Mouse (Mus musculus) layer of hippocampus, adult 8-10 months (tissue): ENCODE data around the gene 3110040N11Rik. TPM values are rescaled to one million over a fixed set of nuclear protein-coding genes. Genes with fewer than 3 reads are reported as not detected.

Experiments used
- DNase-seq, 2 experiments: peaks; one replicate each; pipeline ENCODE4 v3.0.0; 2022; ENCODE audit warnings: low spot score in 2 of 2
- total RNA-seq, 4 experiments: library from RNA; stranded (reverse); gene quantifications; 2 replicates each; pipeline ENCODE4 v1.2.4; 2022

The 3110040N11Rik gene
- total RNA-seq, 4 experiments from 2014 or later = 20.8 to 27.8 (median 25.9) TPM

DNA sequence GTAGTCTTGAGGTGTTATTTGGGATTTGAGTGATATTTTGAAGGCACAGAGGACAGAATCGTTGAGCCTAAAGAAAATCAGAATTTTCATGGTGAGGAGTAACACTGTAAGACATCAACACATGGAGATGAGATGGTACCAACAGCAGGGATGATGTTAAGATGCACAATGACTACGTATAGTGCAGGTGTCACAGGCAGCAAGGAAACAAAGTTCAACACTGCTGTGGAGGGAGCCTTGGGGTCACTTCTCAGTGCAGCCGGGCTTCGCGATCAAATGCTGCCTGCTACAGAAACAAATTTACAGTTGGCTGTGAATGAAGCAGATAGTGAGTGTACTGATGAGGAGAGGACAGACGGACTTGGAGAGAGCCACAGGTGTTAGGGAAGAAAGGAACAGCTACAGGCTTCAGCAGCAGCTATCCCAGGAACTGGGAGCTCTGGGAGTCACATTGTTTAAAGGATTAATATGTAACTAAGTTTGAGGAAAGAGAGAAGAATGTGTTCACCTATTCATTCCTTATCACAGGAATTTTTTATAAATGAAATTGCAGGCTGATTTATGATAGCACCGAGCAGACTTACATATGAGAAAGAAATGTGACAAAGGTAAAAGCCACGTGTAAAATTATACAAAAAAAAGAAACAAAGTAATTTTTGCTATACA is 50.4 kb downstream of the 3110040N11Rik start:
- DNase-seq = no peak

DNA sequence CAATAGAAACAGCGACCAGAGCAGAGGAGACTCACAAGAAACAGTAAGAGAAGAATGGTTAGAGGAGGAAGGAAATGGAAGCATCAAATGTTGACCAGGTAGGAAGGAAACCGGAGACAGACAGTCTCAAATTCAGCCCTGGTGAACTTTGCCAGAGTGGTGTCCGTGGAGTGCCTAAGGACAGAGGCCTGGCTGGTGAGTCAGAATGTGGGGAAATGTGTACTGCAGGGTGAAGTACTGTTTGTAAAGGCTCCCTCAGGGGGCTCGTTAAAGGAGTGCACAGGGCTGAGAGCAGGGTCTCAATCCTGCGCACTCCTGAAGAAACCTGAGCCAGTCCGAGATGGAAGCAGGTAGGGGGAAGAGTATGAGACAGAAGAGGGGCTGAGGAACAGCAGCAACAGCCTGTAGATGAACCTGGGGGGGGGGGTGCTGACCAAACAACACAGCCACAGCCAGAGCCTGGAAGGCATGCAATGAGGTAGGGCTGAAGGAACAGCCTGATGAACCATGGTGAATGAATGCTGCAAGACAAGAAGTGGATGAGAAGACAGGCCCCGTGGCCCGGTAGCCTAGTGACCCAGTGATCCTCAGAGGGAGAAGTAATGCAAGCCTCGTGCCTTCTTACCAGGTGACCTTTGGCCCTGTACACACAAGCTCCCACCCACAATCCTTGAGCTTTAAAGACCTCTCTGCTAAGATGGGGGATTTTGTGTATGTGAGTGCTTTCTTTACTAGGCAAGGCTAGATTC is 53.8 kb downstream of the 3110040N11Rik start:
- DNase-seq = no peak

DNA sequence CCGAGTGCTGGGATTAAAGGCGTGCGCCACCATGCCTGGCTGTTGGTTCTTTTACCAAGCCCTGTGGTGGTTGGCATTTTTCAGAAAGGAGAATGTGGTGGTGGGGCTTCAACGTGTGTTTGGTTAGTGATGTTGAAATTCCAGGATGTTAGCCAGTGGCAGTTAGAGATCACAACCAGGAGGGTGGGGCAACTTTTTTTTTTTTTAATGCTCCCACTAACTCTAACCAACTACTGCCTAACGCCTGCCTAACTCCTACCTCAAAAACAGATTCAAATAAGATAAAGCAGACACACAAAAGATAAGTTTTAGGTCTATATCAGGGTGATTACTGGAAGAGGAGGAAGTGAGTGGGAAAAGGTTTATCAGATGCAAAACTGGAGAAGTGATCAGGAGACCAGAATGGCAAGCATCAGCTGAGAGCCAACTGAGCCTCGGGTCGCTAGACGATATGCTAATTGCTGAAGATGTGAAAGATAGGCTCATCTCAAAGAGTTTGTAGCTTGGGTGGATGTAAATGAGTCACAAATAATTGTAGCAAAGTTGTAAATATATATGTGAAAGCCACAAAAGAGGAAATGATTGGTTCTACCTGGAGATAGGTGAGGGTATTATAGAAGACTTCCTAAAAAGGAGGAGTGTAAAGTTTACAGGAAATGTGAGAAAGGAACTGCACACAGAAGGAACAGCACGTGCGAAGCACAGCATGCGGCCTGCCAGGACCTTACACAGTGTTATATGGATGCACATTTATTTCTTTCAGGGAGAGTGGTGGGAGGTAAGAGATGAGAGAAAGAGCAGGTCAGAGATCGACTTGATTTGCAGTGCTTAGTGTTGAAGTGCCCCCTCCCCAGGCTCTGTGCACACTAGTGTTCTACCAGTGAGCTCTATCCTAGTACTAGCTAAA is 56.8 kb downstream of the 3110040N11Rik start:
- no peak for DNase-seq

Other genes with a start within 250 kb of the 3110040N11Rik start
- gene Fsd2, start 222.5 kb downstream of the 3110040N11Rik start, total RNA-seq = under 1 TPM; 0.27 to 0.33 (median 0.30) TPM
- gene Whamm, start 218.2 kb downstream of the 3110040N11Rik start, total RNA-seq = 10 to 100 TPM; 20.6 to 23.8 (median 21.0) TPM
- 10 to 100 TPM; 77.8 to 89.4 (median 88.7) TPM for gene Homer2, start 82.0 kb downstream of the 3110040N11Rik start, total RNA-seq
- 10 to 100 TPM; 69.5 to 77.5 (median 73.7) TPM for gene Ramac, start 26.6 kb downstream of the 3110040N11Rik start, total RNA-seq
- gene Btbd1, start 40.0 kb upstream of the 3110040N11Rik start, total RNA-seq = 100 to 1,000 TPM in 3 of 4 experiments, 10 to 100 TPM in 1; 97.8 to 114 (median 106) TPM
- gene Gm10160, start 66.3 kb upstream of the 3110040N11Rik start, total RNA-seq = not detected
- gene Tm6sf1, start 69.5 kb upstream of the 3110040N11Rik start, total RNA-seq = 10 to 100 TPM; 16.0 to 21.7 (median 16.8) TPM
- gene Hdgfl3, start 145.0 kb upstream of the 3110040N11Rik start, total RNA-seq = 10 to 100 TPM; 61.8 to 65.0 (median 63.0) TPM
- under 1 TPM in 2 of 4 experiments, not detected in 2; 0.10 to 0.11 TPM for gene Bnc1, start 202.8 kb upstream of the 3110040N11Rik start, total RNA-seq